Mouse (Mus musculus) cortical plate, adult 2 months (tissue): ENCODE measurements around the gene Iqch. TPM values are rescaled to one million over a fixed set of nuclear protein-coding genes. Genes with fewer than 3 reads are reported as not detected.

Experiments
- H3K27ac ChIP-seq: fragments of 200-500 bp; 2 replicates; pipeline ENCODE4 v1.5.1; 2012; ENCODE audit warnings: low read length, control low read depth, inconsistent platforms; ENCODE audit not compliant: insufficient read depth
- H3K4me1 ChIP-seq: fragments of 200-500 bp; 2 replicates; pipeline ENCODE4 v1.6.1; 2011; ENCODE audit warnings: low read length; ENCODE audit not compliant: control insufficient read depth, insufficient read depth
- H3K4me3 ChIP-seq: fragments of 200-500 bp; 2 replicates; pipeline ENCODE4 v1.5.1; 2011; ENCODE audit warnings: mild to moderate bottlenecking, low read length, control low read depth; ENCODE audit not compliant: insufficient read depth
- CTCF ChIP-seq: fragments of 200-500 bp; IDR thresholded peaks from 2 replicates; pipeline ENCODE4 v1.5.1; 2011; ENCODE audit warnings: mild to moderate bottlenecking, control low read depth, low read length; ENCODE audit not compliant: insufficient read depth; ENCODE audit errors: extremely low read depth
- POLR2A ChIP-seq: fragments of 200-500 bp; IDR thresholded peaks from 2 replicates; pipeline ENCODE4 v1.6.1; 2011; ENCODE audit warnings: mild to moderate bottlenecking, low read length, control low read depth; ENCODE audit not compliant: insufficient read depth; ENCODE audit errors: extremely low read depth
- polyA plus RNA-seq: library from polyadenylated mRNA; depleted of rRNA; stranded (reverse); fragments of >200 nt; gene quantifications from 2 replicates; pipeline ENCODE4 v1.2.3, GENCODE M21; 2012

Gene Iqch
- polyA plus RNA-seq, 1 experiment: 0.13 TPM

GRCm38 (mm10) chr9:63462296-63462695 lies 140.0 kb downstream of the Iqch start:
- peak; percentile 77 for TF ChIP-seq CTCF
- TF ChIP-seq POLR2A: no peak

GRCm38 (mm10) chr9:63456401-63456800 lies 145.9 kb downstream of the Iqch start:
- TF ChIP-seq POLR2A (no peak), CTCF (no peak)
- H3K4me1 ChIP-seq: no peaks in the 10 kb centered on the region
- no peak overlapping the region for H3K27ac ChIP-seq
- no peak overlapping the region for H3K4me3 ChIP-seq

More at GRCm38 (mm10) chr9:63462296-63462695, 140.0 kb downstream of the Iqch start:
- H3K4me1 ChIP-seq: no peaks in the 10 kb centered on the region
- no peak overlapping the region for H3K4me3 ChIP-seq
- H3K27ac ChIP-seq: no peak overlapping the region

GRCm38 (mm10) chr9:63454341-63454740 lies 148.0 kb downstream of the Iqch start:
- Histone ChIP-seq H3K4me3 (no peak overlapping the region), H3K27ac (no peak overlapping the region), H3K4me1 (no peaks in the 10 kb centered on the region)
- TF ChIP-seq CTCF (no peak), POLR2A (no peak)

GRCm38 (mm10) chr9:63450531-63451030 lies 151.7 kb downstream of the Iqch start:
- H3K27ac ChIP-seq: no peak overlapping the region
- no peak for TF ChIP-seq CTCF
- TF ChIP-seq POLR2A: no peak
- H3K4me3 ChIP-seq: no peak overlapping the region
- H3K4me1 ChIP-seq: no peaks in the 10 kb centered on the region

- H3K4me3 ChIP-seq: no peak overlapping the region
- TF ChIP-seq CTCF (no peak), POLR2A (no peak)
- H3K27ac ChIP-seq: no peak overlapping the region
- H3K4me1 ChIP-seq: no peaks in the 10 kb centered on the region
Observed at GRCm38 (mm10) chr9:63443695-63444094, 158.6 kb downstream of the Iqch start.

GRCm38 (mm10) chr9:63430652-63431051 lies 171.6 kb downstream of the Iqch start:
- H3K27ac ChIP-seq: no peak overlapping the region
- TF ChIP-seq CTCF (no peak), POLR2A (no peak)
- no peak overlapping the region for H3K4me3 ChIP-seq
- no peaks in the 10 kb centered on the region for H3K4me1 ChIP-seq

GRCm38 (mm10) chr9:63421096-63421736 lies 181.1 kb downstream of the Iqch start:
- no peak overlapping the region for H3K27ac ChIP-seq
- H3K4me1 ChIP-seq: no peaks in the 10 kb centered on the region
- TF ChIP-seq CTCF: peak; percentile 8; the same call in 1 of the 2 replicates
- no peak for TF ChIP-seq POLR2A
- H3K4me3 ChIP-seq: no peak overlapping the region

GRCm38 (mm10) chr9:63420396-63420795 lies 181.9 kb downstream of the Iqch start:
- no peak for TF ChIP-seq POLR2A
- no peak for TF ChIP-seq CTCF
- Histone ChIP-seq H3K27ac (no peak overlapping the region), H3K4me1 (no peaks in the 10 kb centered on the region), H3K4me3 (no peak overlapping the region)

GRCm38 (mm10) chr9:63400176-63400575 lies 202.1 kb downstream of the Iqch start:
- Histone ChIP-seq H3K27ac (no peak overlapping the region), H3K4me1 (0 out of 2 replicates have a peak, but pooled peaks cover 2% of the 10 kb centered on the region), H3K4me3 (no peak overlapping the region)
- no peak for TF ChIP-seq CTCF
- TF ChIP-seq POLR2A: no peak

- peak overlapping the region; percentile 70 for H3K4me3 ChIP-seq
- TF ChIP-seq POLR2A: no peak
- no peak for TF ChIP-seq CTCF
- H3K4me1 ChIP-seq: 0 out of 2 replicates have a peak, but pooled peaks cover 2% of the 10 kb centered on the region
- H3K27ac ChIP-seq: peak overlapping the region; percentile 43; the same call in 1 of the 2 replicates
Observed at GRCm38 (mm10) chr9:63399463-63399815, 202.9 kb downstream of the Iqch start.
